Mouse (Mus musculus): ENCODE measurements around the gene Zbtb2.

The Zbtb2 gene

GRCm38 (mm10) chr10:4338863-4339461 lies 48.9 kb downstream of the Zbtb2 start:
- in situ Hi-C loops (cut with MboI, MseI) = loop anchor here (10.0 to 25.0 kb wide), 3 partner anchors 352 to 1206 kb away; partner anchors contain the start of gene Iyd

DNA sequence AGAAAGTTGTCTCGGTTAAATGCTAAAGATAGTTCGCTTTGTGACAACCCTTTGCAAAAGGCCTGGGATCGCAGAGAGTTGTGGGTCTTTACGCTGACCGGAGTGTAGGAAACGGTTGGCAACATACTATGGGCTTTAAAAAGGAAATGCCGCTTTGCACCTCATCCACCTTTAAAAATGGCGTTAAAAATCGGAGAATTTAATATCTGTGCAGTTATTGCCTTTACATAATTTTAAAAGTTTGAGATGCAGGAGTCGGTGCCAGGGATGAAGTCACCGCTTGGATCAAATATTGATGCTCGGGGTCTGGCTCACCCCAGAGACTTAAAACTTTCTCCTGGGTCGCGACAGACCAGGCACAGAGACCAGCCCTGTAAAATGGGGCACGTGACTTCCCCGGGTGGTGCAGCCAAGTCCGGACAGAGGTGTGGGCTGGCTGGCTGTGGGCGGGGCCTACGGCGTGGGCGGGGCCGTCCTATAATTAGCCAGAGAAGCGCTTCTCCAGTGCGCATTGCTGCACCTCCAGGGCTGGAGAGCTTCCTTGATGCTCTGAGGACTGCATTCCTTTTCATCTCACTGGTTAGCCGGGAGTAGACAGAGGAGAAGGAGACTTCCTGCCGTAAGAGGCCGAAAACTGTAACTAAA lies 53.7 kb downstream of the Zbtb2 start:
- in situ Hi-C loops (cut with MboI, MseI) = loop anchor here (5.0 to 25.0 kb wide), 4 partner anchors 297 to 1211 kb away; partner anchors contain the start of gene Iyd

DNA sequence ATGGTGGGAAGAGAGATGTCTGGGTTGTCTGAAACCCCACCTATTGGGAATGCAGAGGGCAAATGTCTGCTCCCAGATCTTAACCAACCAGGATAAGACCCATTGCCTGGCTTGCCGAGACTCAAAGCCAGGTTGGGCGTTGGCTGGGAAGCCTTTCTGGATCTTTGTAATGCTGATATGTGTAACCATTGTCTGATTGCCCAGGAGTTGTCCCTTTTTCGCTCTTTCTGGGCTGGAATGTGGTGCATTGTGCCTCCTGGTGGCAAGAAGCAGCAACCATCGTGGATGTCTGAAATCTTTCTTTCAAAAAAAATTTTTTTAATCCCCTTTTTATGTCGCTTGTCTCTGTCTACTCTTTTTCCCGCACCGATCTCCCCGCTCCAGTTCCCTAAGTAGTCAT lies 54.6 kb downstream of the Zbtb2 start:
- in situ Hi-C loops (cut with MboI, MseI) = loop anchor here (5.0 to 25.0 kb wide), 4 partner anchors 296 to 1211 kb away; partner anchors contain the start of gene Iyd

- in situ Hi-C loops (cut with MboI, MseI) = loop anchor here (5.0 to 25.0 kb wide), 4 partner anchors 295 to 1212 kb away; partner anchors contain the start of gene Iyd
These were observed 55.5 kb downstream of the Zbtb2 start for GRCm38 (mm10) chr10:4332228-4332979.

DNA sequence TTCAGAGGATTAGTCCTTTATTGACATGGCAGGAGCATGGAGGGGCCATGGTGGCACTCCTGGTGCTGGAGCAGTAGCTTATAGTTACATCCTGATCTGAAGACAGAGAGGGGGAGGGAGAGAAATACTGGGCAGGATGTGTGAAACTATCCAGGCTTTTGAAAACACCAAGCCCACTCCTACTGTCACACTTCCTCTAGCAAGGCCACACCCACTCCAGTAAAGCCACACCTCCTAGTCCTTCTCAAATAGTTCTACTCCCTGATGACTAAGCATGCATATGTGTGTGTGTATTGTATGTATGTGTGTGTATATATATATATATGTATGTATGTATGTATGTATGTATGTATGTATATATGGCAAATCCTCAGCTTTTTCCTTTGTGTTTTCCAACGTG lies 60.2 kb downstream of the Zbtb2 start:
- in situ Hi-C loops (cut with MboI, MseI) = loop anchor here (25.0 kb wide), 2 partner anchors 340 to 790 kb away; partner anchors contain the start of gene Iyd

GRCm38 (mm10) chr10:4325562-4325961 lies 62.3 kb downstream of the Zbtb2 start:
- in situ Hi-C loops (cut with MboI, MseI) = loop anchor here (25.0 kb wide), 2 partner anchors 338 to 788 kb away; partner anchors contain the start of gene Iyd

- in situ Hi-C loops (cut with MboI, MseI) = no loop called here
These were observed 64.0 kb downstream of the Zbtb2 start for GRCm38 (mm10) chr10:4323885-4324284.

Measured in regulatory T cell (primary cell).